Mouse (Mus musculus): Measurements from ENCODE around the gene Sapcd1.

DNA sequence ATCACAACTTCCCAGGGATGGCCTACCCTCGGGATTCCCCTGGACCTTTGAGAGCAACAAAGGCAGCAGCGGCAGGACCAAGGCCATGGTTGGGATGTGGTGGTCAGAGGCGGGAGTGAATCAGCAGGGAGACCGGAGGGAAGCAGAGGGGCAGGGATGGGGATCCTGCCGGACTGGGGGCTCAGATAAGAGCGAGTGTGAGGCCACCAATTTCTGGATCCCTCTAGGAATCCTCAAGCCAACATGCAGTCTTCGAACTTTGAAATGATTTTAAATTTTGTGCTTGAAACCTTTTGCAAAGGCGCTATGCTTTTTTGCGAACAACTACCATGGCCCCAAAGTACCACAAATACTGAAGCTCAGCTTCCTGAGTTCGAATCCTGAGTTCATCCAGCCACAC lies 38.3 kb upstream of the Sapcd1 start, which contains the start of gene Mpig6b:
- TF ChIP-seq CTCF (IDR thresholded peaks at IDR 0.05; ENCODE audit: extremely low read depth, insufficient read depth, insufficient read length, insufficient replicate concordance) (no peak), POLR2A (IDR thresholded peaks at IDR 0.05; ENCODE audit: low read depth, low read length) (no peak)
